Mouse (Mus musculus): Measurements from ENCODE around the gene Efcc1. TPM values are rescaled to one million over a fixed set of nuclear protein-coding genes. Genes with fewer than 3 reads are reported as not detected.

The Efcc1 gene
- polyA plus RNA-seq, 1 experiment = not detected

DNA sequence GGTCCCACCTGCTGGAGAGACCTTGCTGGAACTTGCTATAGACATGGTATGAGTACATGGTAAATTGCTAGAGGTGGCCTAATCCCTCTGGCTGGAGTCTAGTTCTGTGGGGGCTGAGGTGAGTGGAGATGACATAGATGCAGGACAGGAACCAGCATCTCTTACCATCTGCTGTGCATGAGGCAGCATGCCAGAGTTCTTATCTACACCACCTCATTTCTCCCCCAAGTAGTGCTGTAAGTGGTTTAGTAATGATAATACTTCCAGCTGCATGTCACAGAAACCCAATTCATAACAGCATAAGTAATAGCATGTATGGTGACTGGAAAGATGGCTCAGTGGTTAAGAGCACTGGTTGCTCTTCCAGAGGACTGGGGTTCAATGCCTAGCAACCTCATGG lies 9.8 kb downstream of the Efcc1 start:
- no peaks in the 10 kb centered on the region for H3K4me1 ChIP-seq (ENCODE audit: control insufficient read depth, insufficient read depth, low read length)
- no peak for TF ChIP-seq POLR2A (IDR thresholded peaks at IDR 0.05; ENCODE audit: insufficient read depth, low read depth, low read length)
- no peak for TF ChIP-seq CTCF (IDR thresholded peaks at IDR 0.05; ENCODE audit: insufficient read depth, low read depth, low read length)
- H3K27ac ChIP-seq (ENCODE audit: insufficient read depth, low read depth, low read length) = no peak overlapping the region
- H3K4me3 ChIP-seq (ENCODE audit: insufficient read depth, low read depth, low read length) = no peak overlapping the region

DNA sequence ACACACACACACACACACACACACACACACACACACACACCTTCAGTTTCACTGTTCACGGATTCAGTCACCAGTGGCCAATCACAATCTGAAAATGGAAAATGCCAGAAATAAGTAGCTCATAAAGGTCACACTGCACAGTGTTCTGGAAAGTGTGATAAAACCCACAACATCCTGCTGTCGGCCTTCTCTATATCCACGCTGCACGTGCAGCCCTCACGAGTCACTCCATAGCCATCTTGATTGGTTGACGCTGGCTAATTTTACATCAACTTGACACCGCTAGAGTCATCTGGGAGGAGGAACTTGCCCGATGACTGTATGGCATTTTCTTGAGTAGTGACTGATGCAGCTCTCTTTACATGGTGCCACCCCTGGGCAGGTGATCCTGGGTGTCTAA lies 11.3 kb downstream of the Efcc1 start:
- Histone ChIP-seq H3K27ac (ENCODE audit: insufficient read depth, low read depth, low read length) (no peak overlapping the region), H3K4me1 (ENCODE audit: control insufficient read depth, insufficient read depth, low read length) (no peaks in the 10 kb centered on the region), H3K4me3 (ENCODE audit: insufficient read depth, low read depth, low read length) (no peak overlapping the region)
- TF ChIP-seq CTCF (IDR thresholded peaks at IDR 0.05; ENCODE audit: insufficient read depth, low read depth, low read length) (no peak), POLR2A (IDR thresholded peaks at IDR 0.05; ENCODE audit: insufficient read depth, low read depth, low read length) (no peak)
- 93% methylated on average over 8 of the region's 8 CpGs for WGBS

DNA sequence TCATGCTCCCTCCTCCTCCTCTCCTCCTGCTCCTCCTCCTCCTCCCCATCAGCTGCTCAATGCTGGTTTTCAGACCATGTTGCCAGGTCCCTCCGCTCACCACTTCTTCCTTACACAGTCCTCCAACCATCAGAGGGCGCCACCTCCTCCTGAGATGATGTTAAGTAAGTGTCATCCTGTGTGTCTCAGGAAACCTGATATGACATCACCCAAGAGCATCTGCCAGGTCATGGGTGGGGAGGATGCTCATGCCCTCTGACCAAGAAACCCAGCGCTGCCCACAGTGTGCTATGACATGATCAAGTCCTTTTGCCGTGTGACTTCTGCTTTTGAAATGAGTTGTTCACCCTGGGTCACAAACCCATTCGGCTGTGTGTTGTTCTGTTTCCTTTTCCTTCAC lies 12.1 kb downstream of the Efcc1 start:
- Histone ChIP-seq H3K4me1 (ENCODE audit: control insufficient read depth, insufficient read depth, low read length) (no peaks in the 10 kb centered on the region), H3K4me3 (ENCODE audit: insufficient read depth, low read depth, low read length) (no peak overlapping the region), H3K27ac (ENCODE audit: insufficient read depth, low read depth, low read length) (no peak overlapping the region)
- WGBS = 85% methylated on average over 5 of the region's 5 CpGs
- no peak for TF ChIP-seq CTCF (IDR thresholded peaks at IDR 0.05; ENCODE audit: insufficient read depth, low read depth, low read length)
- no peak for TF ChIP-seq POLR2A (IDR thresholded peaks at IDR 0.05; ENCODE audit: insufficient read depth, low read depth, low read length)

DNA sequence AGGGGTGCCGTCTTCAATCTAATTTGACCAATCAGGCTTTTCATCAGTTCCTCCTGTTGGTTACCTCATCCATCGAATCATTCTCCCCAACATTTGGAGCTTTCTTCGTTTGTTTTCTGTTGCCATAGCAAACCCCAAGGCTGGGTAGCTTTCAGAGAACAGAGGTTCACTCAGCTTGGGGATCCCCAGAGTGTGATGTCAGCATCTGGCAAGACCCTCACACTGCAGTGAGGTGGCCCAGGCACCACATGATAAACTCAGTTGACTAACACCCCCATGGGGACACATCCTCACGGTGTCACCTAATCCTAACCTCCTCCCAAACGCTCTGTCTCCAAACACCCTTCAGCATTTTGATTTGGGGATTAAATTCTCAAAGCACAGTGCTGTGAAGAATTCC lies 12.6 kb downstream of the Efcc1 start:
- WGBS = 65% methylated on average over 5 of the region's 5 CpGs
- no peaks in the 10 kb centered on the region for H3K4me1 ChIP-seq (ENCODE audit: control insufficient read depth, insufficient read depth, low read length)
- no peak overlapping the region for H3K27ac ChIP-seq (ENCODE audit: insufficient read depth, low read depth, low read length)
- TF ChIP-seq CTCF (IDR thresholded peaks at IDR 0.05; ENCODE audit: insufficient read depth, low read depth, low read length) (no peak), POLR2A (IDR thresholded peaks at IDR 0.05; ENCODE audit: insufficient read depth, low read depth, low read length) (no peak)
- H3K4me3 ChIP-seq (ENCODE audit: insufficient read depth, low read depth, low read length) = no peak overlapping the region

DNA sequence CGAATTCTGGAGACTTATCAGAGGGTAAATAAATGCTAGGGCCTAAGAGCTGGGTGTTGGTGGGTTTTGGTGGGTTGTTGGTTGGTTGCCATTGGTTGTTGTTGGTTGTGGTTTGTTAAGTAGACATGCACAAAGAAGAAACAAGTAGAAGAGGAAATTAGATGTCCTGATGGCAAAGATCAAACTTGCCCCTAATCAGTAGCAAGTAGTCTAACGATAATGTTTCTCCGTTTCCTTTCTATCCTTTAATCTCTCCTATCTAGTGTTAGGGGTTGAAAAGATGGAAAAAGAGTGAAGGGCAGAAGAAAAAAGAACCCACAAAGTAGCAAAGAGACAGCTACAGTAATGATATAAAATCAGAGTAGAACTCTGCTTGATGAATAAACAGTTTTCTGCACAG lies 14.0 kb downstream of the Efcc1 start:
- TF ChIP-seq POLR2A (IDR thresholded peaks at IDR 0.05; ENCODE audit: insufficient read depth, low read depth, low read length) = no peak
- no peak for TF ChIP-seq CTCF (IDR thresholded peaks at IDR 0.05; ENCODE audit: insufficient read depth, low read depth, low read length)
- H3K27ac ChIP-seq (ENCODE audit: insufficient read depth, low read depth, low read length) = no peak overlapping the region
- H3K4me1 ChIP-seq (ENCODE audit: control insufficient read depth, insufficient read depth, low read length) = no peaks in the 10 kb centered on the region
- H3K4me3 ChIP-seq (ENCODE audit: insufficient read depth, low read depth, low read length) = no peak overlapping the region
- WGBS = 92% methylated on average over 3 of the region's 3 CpGs

DNA sequence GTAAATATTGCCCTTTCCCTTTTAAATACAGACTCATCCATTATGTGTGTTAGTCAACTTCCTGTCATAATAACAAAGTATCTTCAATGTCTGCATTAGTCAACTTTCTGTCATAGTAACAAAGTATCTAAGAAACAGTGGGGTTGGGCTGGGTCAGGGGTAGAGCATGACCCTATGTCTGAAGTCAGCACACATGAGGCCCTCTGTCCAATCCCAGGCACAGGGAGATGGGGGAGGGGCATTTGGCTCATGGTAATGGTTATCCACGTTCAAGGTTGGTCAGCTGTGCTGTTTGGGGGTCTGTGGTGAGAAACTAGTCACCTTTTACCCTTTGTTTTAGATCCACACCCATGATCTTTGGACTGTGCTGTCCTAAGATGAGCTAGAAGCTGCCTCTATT lies 14.6 kb downstream of the Efcc1 start:
- no peaks in the 10 kb centered on the region for H3K4me1 ChIP-seq (ENCODE audit: control insufficient read depth, insufficient read depth, low read length)
- WGBS = 48% methylated on average over 1 of the region's 1 CpGs
- no peak overlapping the region for H3K27ac ChIP-seq (ENCODE audit: insufficient read depth, low read depth, low read length)
- H3K4me3 ChIP-seq (ENCODE audit: insufficient read depth, low read depth, low read length) = no peak overlapping the region
- TF ChIP-seq POLR2A (IDR thresholded peaks at IDR 0.05; ENCODE audit: insufficient read depth, low read depth, low read length) (no peak), CTCF (IDR thresholded peaks at IDR 0.05; ENCODE audit: insufficient read depth, low read depth, low read length) (no peak)

DNA sequence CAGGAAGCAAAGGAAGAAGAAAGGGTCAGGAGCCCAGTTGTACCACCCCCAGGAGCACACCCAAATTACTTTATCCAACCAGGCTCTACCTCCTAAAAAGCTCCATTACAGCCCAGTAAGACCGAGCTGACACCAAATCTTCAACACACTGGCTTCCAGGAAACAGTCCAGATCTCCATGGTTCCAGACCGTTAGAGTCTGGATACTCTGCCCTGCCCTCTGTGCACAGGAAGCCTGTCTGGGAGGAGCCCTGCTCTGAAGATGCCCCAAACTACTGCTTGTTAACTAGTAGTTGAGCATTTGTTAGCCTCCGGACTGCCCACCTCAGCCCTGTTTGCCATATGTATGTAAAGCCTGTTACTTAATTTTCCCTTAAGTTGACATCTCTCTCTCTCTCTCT lies 15.4 kb downstream of the Efcc1 start:
- no peak for TF ChIP-seq CTCF (IDR thresholded peaks at IDR 0.05; ENCODE audit: insufficient read depth, low read depth, low read length)
- TF ChIP-seq POLR2A (IDR thresholded peaks at IDR 0.05; ENCODE audit: insufficient read depth, low read depth, low read length) = no peak
- Histone ChIP-seq H3K27ac (ENCODE audit: insufficient read depth, low read depth, low read length) (no peak overlapping the region), H3K4me3 (ENCODE audit: insufficient read depth, low read depth, low read length) (no peak overlapping the region), H3K4me1 (ENCODE audit: control insufficient read depth, insufficient read depth, low read length) (no peaks in the 10 kb centered on the region)
- WGBS = 60% methylated on average over 3 of the region's 3 CpGs

DNA sequence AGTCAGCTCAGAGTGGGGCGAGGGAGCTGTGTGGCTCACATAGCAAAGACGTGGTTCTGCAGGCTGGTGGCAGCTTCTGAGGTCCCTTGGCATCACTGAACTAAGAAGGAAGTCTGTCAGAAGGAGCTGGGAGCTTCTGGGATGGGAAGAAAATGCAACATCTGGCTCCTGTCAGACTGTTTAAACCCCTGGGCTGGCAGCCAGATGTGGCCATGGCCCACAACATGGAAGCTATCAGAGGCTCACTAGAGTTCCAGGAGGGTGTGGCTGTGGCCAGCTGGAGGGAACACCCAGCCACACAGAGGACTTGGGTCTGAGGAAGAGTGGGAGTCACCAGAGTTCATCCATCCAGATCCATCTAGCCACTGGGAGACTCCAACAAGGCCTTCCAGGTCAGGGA lies 16.2 kb downstream of the Efcc1 start:
- 76% methylated on average over 2 of the region's 2 CpGs for WGBS
- no peak overlapping the region for H3K4me3 ChIP-seq (ENCODE audit: insufficient read depth, low read depth, low read length)
- no peak overlapping the region for H3K27ac ChIP-seq (ENCODE audit: insufficient read depth, low read depth, low read length)
- H3K4me1 ChIP-seq (ENCODE audit: control insufficient read depth, insufficient read depth, low read length) = no peaks in the 10 kb centered on the region
- no peak for TF ChIP-seq CTCF (IDR thresholded peaks at IDR 0.05; ENCODE audit: insufficient read depth, low read depth, low read length)
- no peak for TF ChIP-seq POLR2A (IDR thresholded peaks at IDR 0.05; ENCODE audit: insufficient read depth, low read depth, low read length)

DNA sequence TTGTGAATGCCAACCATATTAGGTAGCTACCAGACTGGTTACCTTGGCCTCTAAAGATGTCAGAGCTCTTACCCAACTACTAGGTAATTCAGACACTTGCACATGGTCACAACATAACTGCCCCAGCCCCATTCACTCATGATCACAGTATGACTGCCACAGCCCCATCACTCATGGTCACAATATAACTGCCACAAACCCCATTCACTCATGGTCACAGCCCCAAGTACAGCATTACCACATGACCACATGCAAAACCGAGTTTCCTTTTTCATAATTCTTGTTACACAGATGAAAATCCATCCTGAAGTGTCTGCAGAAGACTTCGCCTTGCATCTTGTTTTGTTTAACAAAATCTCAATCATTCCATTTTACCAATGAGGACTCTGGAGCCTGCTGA lies 17.4 kb downstream of the Efcc1 start:
- H3K4me3 ChIP-seq (ENCODE audit: insufficient read depth, low read depth, low read length) = no peak overlapping the region
- 91% methylated on average over 2 of the region's 2 CpGs for WGBS
- H3K4me1 ChIP-seq (ENCODE audit: control insufficient read depth, insufficient read depth, low read length) = no peaks in the 10 kb centered on the region
- no peak for TF ChIP-seq POLR2A (IDR thresholded peaks at IDR 0.05; ENCODE audit: insufficient read depth, low read depth, low read length)
- no peak overlapping the region for H3K27ac ChIP-seq (ENCODE audit: insufficient read depth, low read depth, low read length)

DNA sequence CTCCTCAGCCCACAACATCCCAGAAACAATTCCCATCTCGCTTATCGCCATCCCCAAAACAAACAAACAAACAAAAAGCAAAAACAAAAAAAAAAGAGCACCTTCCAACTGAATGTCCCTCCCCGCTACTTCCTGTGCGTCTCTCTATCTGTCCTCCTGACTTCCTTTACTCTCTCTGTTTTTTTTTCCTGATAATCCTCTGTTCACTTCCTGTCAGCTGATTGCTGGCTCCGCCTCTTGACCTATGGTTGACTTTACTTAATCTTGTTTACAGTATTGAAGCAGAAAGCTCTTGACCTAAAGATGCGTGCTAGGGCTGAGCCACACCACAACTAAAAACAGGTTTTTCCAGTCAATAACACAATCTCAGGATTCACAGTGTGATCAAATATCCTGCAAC lies 17.9 kb downstream of the Efcc1 start:
- Histone ChIP-seq H3K4me1 (ENCODE audit: control insufficient read depth, insufficient read depth, low read length) (no peaks in the 10 kb centered on the region), H3K27ac (ENCODE audit: insufficient read depth, low read depth, low read length) (no peak overlapping the region), H3K4me3 (ENCODE audit: insufficient read depth, low read depth, low read length) (no peak overlapping the region)
- WGBS = 94% methylated on average over 6 of the region's 6 CpGs
- TF ChIP-seq POLR2A (IDR thresholded peaks at IDR 0.05; ENCODE audit: insufficient read depth, low read depth, low read length) = no peak
- TF ChIP-seq CTCF (IDR thresholded peaks at IDR 0.05; ENCODE audit: insufficient read depth, low read depth, low read length) = no peak
